Mouse (Mus musculus): ENCODE measurements around the gene Ano1. TPM values are rescaled to one million over a fixed set of nuclear protein-coding genes. Genes with fewer than 3 reads are reported as not detected.
A peak's percentile ranks its signal among the peaks of the same experiment; 100 is the strongest.

Gene Ano1
- polyA plus RNA-seq, 1 experiment from 2014 or later: 69.0 TPM

GRCm38 (mm10) chr7:144628334-144628915 is 123.3 kb downstream of the Ano1 start:
- peak; percentile 9; the same call in 1 of the 2 replicates for ATAC-seq
- no peak overlapping the region for H3K4me3 ChIP-seq (ENCODE audit: low read depth, low read length)

DNA sequence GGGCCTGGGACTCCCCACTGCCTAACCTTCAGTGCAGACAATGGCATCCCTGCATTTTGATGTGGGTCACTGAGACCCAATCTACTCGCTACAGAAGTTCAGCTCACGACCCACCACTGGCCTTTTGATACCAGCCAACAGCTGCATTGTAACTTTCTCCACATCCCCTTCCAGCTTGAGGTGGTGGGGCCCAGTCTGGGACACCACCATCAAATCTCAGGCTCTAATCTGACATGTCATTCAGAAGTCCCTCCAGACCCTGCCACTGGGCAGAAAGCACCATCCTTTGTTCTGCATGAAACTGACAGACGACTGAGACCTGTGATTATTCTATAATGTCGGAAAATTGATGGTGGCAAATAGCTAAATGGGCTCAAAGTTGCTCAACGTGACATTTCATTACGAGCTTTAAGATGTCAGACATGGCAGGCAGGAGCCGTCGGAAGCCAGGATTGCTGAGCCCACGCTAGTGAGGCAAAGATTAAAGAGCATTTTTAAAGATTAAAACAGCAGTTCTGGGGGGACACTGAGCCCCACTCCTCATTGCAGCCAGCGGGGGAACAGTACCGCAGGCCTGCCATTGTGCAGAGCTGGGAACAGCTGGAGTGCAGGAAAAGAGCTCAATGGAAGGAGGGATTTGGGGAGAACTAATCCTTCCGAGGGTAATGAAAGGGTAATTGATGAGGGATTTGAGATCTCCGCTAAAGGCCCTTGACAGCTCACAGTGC is 124.0 kb downstream of the Ano1 start:
- no peak overlapping the region for H3K4me2 ChIP-seq (replicated peaks; ENCODE audit: low read depth, low read length)
- DNase-seq (ENCODE audit: low spot score) (no peak), ATAC-seq (no peak)
- H3K4me1 ChIP-seq (ENCODE audit: insufficient read depth, low read depth, low read length): no peaks in the 10 kb centered on the region
- TF ChIP-seq EP300 (IDR thresholded peaks at IDR 0.05) (no peak), CTCF (IDR thresholded peaks at IDR 0.05) (no peak)
- no peaks in the 10 kb centered on the region for H3K9me3 ChIP-seq (ENCODE audit: low read length)
- no peak overlapping the region for H3K9ac ChIP-seq (replicated peaks; ENCODE audit: low read depth)
- no peaks in the 10 kb centered on the region for H3K27me3 ChIP-seq (replicated peaks; ENCODE audit: insufficient read depth, low read length)
- no peak overlapping the region for H3K4me3 ChIP-seq (ENCODE audit: low read depth, low read length)
- H3K27ac ChIP-seq (ENCODE audit: low read length): no peak overlapping the region
- WGBS: 43% methylated on average over 13 of the region's 13 CpGs
- H3K36me3 ChIP-seq (ENCODE audit: insufficient read depth, low read length): no peaks in the 10 kb centered on the region

More at GRCm38 (mm10) chr7:144628334-144628915, 123.3 kb downstream of the Ano1 start:
- Histone ChIP-seq H3K9ac (replicated peaks; ENCODE audit: low read depth) (no peak overlapping the region), H3K9me3 (ENCODE audit: low read length) (no peaks in the 10 kb centered on the region), H3K4me2 (replicated peaks; ENCODE audit: low read depth, low read length) (no peak overlapping the region), H3K36me3 (ENCODE audit: insufficient read depth, low read length) (no peaks in the 10 kb centered on the region), H3K27ac (ENCODE audit: low read length) (no peak overlapping the region), H3K4me1 (ENCODE audit: insufficient read depth, low read depth, low read length) (no peaks in the 10 kb centered on the region), H3K27me3 (replicated peaks; ENCODE audit: insufficient read depth, low read length) (no peaks in the 10 kb centered on the region)
- 9% methylated on average over 3 of the region's 3 CpGs for WGBS
- peak; percentile 54 for DNase-seq (ENCODE audit: low spot score)
- TF ChIP-seq EP300 (IDR thresholded peaks at IDR 0.05): no peak
- TF ChIP-seq CTCF (IDR thresholded peaks at IDR 0.05): no peak

GRCm38 (mm10) chr7:144626042-144626441 is 125.7 kb downstream of the Ano1 start:
- Histone ChIP-seq H3K27ac (ENCODE audit: low read length) (no peak overlapping the region), H3K27me3 (replicated peaks; ENCODE audit: insufficient read depth, low read length) (no peaks in the 10 kb centered on the region), H3K9ac (replicated peaks; ENCODE audit: low read depth) (no peak overlapping the region), H3K4me2 (replicated peaks; ENCODE audit: low read depth, low read length) (no peak overlapping the region), H3K9me3 (ENCODE audit: low read length) (no peaks in the 10 kb centered on the region), H3K4me3 (ENCODE audit: low read depth, low read length) (no peak overlapping the region), H3K36me3 (ENCODE audit: insufficient read depth, low read length) (no peaks in the 10 kb centered on the region), H3K4me1 (ENCODE audit: insufficient read depth, low read depth, low read length) (no peaks in the 10 kb centered on the region)
- ATAC-seq: no peak
- WGBS: 68% methylated on average over 2 of the region's 2 CpGs
- no peak for TF ChIP-seq EP300 (IDR thresholded peaks at IDR 0.05)
- TF ChIP-seq CTCF (IDR thresholded peaks at IDR 0.05): no peak
- DNase-seq (ENCODE audit: low spot score): no peak

- DNase-seq (ENCODE audit: low spot score) (peak; percentile 28), ATAC-seq (peak; percentile 28)
- Histone ChIP-seq H3K27me3 (replicated peaks; ENCODE audit: insufficient read depth, low read length) (no peaks in the 10 kb centered on the region), H3K27ac (ENCODE audit: low read length) (no peak overlapping the region), H3K4me1 (ENCODE audit: insufficient read depth, low read depth, low read length) (no peaks in the 10 kb centered on the region), H3K4me3 (ENCODE audit: low read depth, low read length) (no peak overlapping the region), H3K4me2 (replicated peaks; ENCODE audit: low read depth, low read length) (no peak overlapping the region), H3K9ac (replicated peaks; ENCODE audit: low read depth) (no peak overlapping the region), H3K9me3 (ENCODE audit: low read length) (no peaks in the 10 kb centered on the region), H3K36me3 (ENCODE audit: insufficient read depth, low read length) (no peaks in the 10 kb centered on the region)
- 53% methylated on average over 22 of the region's 22 CpGs for WGBS
- TF ChIP-seq EP300 (IDR thresholded peaks at IDR 0.05): no peak
- no peak for TF ChIP-seq CTCF (IDR thresholded peaks at IDR 0.05)
Measured at GRCm38 (mm10) chr7:144620721-144621681, 130.8 kb downstream of the Ano1 start.

GRCm38 (mm10) chr7:144620315-144620714 is 131.5 kb downstream of the Ano1 start:
- H3K27ac ChIP-seq (ENCODE audit: low read length): no peak overlapping the region
- peak; percentile 74 for ATAC-seq

DNA sequence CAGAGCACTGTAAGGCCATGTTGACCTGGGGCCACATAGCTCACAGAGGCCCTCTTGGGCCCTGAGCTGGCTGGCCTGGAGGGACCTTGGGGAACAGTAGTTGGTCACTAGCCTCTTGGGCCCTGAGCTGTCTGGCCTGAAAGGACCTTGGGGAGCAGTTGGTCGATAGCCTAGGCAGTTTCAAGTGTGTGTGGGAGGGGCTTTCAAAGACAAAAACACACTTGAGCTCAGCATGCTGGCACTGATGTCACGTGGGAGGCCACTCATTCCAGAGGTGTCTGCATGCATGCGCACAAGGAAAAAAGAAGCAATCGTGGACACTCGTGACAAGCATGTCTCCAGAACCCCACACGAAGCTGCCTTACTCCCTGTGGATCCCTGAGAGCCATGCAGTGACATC is 136.4 kb downstream of the Ano1 start:
- H3K4me2 ChIP-seq (replicated peaks; ENCODE audit: low read depth, low read length): no peak overlapping the region
- H3K9me3 ChIP-seq (ENCODE audit: low read length): no peaks in the 10 kb centered on the region
- no peak for TF ChIP-seq CTCF (IDR thresholded peaks at IDR 0.05)
- H3K36me3 ChIP-seq (ENCODE audit: insufficient read depth, low read length): no peaks in the 10 kb centered on the region
- no peaks in the 10 kb centered on the region for H3K27me3 ChIP-seq (replicated peaks; ENCODE audit: insufficient read depth, low read length)
- no peaks in the 10 kb centered on the region for H3K4me1 ChIP-seq (ENCODE audit: insufficient read depth, low read depth, low read length)
- peak; percentile 77 for DNase-seq (ENCODE audit: low spot score)
- WGBS: 51% methylated on average over 6 of the region's 6 CpGs
- no peak overlapping the region for H3K4me3 ChIP-seq (ENCODE audit: low read depth, low read length)
- H3K27ac ChIP-seq (ENCODE audit: low read length): 0 out of 2 replicates have a peak overlapping the region, but pooled peaks have one; percentile 14
- ATAC-seq: peak; percentile 75
- no peak overlapping the region for H3K9ac ChIP-seq (replicated peaks; ENCODE audit: low read depth)

More at GRCm38 (mm10) chr7:144620315-144620714, 131.5 kb downstream of the Ano1 start:
- no peak overlapping the region for H3K9ac ChIP-seq (replicated peaks; ENCODE audit: low read depth)
- no peaks in the 10 kb centered on the region for H3K36me3 ChIP-seq (ENCODE audit: insufficient read depth, low read length)
- H3K27me3 ChIP-seq (replicated peaks; ENCODE audit: insufficient read depth, low read length): no peaks in the 10 kb centered on the region
- DNase-seq (ENCODE audit: low spot score): peak; percentile 66
- H3K9me3 ChIP-seq (ENCODE audit: low read length): no peaks in the 10 kb centered on the region
- no peak overlapping the region for H3K4me2 ChIP-seq (replicated peaks; ENCODE audit: low read depth, low read length)
- no peak overlapping the region for H3K4me3 ChIP-seq (ENCODE audit: low read depth, low read length)
- H3K4me1 ChIP-seq (ENCODE audit: insufficient read depth, low read depth, low read length): no peaks in the 10 kb centered on the region
- TF ChIP-seq EP300 (IDR thresholded peaks at IDR 0.05) (no peak), CTCF (IDR thresholded peaks at IDR 0.05) (no peak)
